Mouse (Mus musculus) embryonic facial prominence, embryonic 14.5 days (tissue): ENCODE data around the gene Stk4. TPM values are rescaled to one million over a fixed set of nuclear protein-coding genes. Genes with fewer than 3 reads are reported as not detected.
A peak's percentile ranks its signal among the peaks of the same experiment; 100 is the strongest.

Experiments
- ATAC-seq: fragments of 200-750 bp; cut with Nextera tagmentation; 2 replicates; pipeline ENCODE4 v1.8.0; 2017; ENCODE audit warnings: low read depth, moderate number of reproducible peaks, moderate TSS enrichment
- DNase-seq: peaks from one replicate; pipeline ENCODE4 v3.0.0-alpha.2; 2015; ENCODE audit warnings: low spot score
- H3K27ac ChIP-seq: fragments of 300-500 bp; sonication (generic); replicated peaks from 2 replicates; pipeline ENCODE4 v1.5.1; 2014; ENCODE audit warnings: low read depth, mild to moderate bottlenecking, low read length, moderate library complexity
- H3K27me3 ChIP-seq: fragments of 300-500 bp; sonication (generic); replicated peaks from 2 replicates; pipeline ENCODE4 v1.6.1; 2014; ENCODE audit warnings: low read length; ENCODE audit not compliant: control insufficient read depth, insufficient read depth
- H3K36me3 ChIP-seq: fragments of 300-500 bp; sonication (generic); 2 replicates; pipeline ENCODE4 v1.6.1; 2014; ENCODE audit warnings: low read length, mixed read lengths; ENCODE audit not compliant: control insufficient read depth, insufficient read depth
- H3K4me1 ChIP-seq: fragments of 300-500 bp; sonication (generic); 2 replicates; pipeline ENCODE4 v1.6.1; 2014; ENCODE audit warnings: antibody characterized with exemption, low read length; ENCODE audit not compliant: control insufficient read depth, insufficient read depth
- H3K4me2 ChIP-seq: fragments of 300-500 bp; sonication (generic); 2 replicates; pipeline ENCODE4 v1.6.1; 2014; ENCODE audit warnings: low read depth, mild to moderate bottlenecking, low read length, moderate library complexity, mixed read lengths
- H3K4me3 ChIP-seq: fragments of 300-500 bp; sonication (generic); 2 replicates; pipeline ENCODE4 v1.5.1; 2014; ENCODE audit warnings: low read depth, mild to moderate bottlenecking, low read length
- H3K9ac ChIP-seq: fragments of 300-500 bp; sonication (generic); 2 replicates; pipeline ENCODE4 v1.6.1; 2014; ENCODE audit warnings: low read depth, mild to moderate bottlenecking, low read length, moderate library complexity, mixed read lengths
- H3K9me3 ChIP-seq: fragments of 300-500 bp; sonication (generic); 2 replicates; pipeline ENCODE4 v1.6.1; 2016; ENCODE audit warnings: low read length; ENCODE audit not compliant: control insufficient read depth
- WGBS: fragments of 180-500 bp; shearing (Covaris S2); extraction: QIAGEN DNeasy Blood & Tissue Kit; methylation state at CpG from one replicate; pipeline ENCODE4 v1.1.7; 2014; 5-methylcytosine and 5-hydroxymethylcytosine counted together
- polyA plus RNA-seq: library from polyadenylated mRNA; unstranded; fragments of >200 nt; fragmentation: Nextera tagmentation; extraction: Ambion mirVana; gene quantifications from 2 replicates; pipeline ENCODE4 v1.2.1, GENCODE M21; 2014

Gene Stk4
- polyA plus RNA-seq, 1 experiment from 2014 or later: 24.4 TPM

DNA sequence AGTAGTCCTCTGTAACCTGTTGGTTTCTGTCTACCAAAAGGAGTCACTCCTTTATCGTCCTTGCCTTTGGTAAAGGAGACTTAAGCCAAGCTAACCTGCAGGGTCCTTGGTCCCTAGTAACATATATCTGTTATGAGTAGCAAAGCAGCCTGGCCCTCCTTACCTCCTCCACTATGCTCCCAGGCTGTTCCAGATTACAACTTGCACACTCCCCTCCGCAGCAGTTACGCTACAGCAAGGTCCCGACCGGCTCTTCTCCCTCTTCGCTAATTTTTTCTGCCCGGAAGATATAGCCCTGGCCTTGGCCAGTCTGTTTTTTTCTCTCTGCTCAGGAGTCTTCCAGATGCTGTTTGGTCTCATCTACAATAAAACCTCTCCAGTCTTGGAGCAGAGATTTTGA is 3.0 kb downstream of the Stk4 start:
- peaks cover 22% of the 10 kb centered on the region for H3K4me1 ChIP-seq
- H3K9me3 ChIP-seq: no peaks in the 10 kb centered on the region
- no peak overlapping the region for H3K4me2 ChIP-seq
- H3K27me3 ChIP-seq: no peaks in the 10 kb centered on the region
- no peak overlapping the region for H3K27ac ChIP-seq
- 78% methylated on average over 7 of the region's 7 CpGs for WGBS
- ATAC-seq: no peak
- no peaks in the 10 kb centered on the region for H3K36me3 ChIP-seq
- DNase-seq: no peak
- H3K4me3 ChIP-seq: no peak overlapping the region
- no peak overlapping the region for H3K9ac ChIP-seq

DNA sequence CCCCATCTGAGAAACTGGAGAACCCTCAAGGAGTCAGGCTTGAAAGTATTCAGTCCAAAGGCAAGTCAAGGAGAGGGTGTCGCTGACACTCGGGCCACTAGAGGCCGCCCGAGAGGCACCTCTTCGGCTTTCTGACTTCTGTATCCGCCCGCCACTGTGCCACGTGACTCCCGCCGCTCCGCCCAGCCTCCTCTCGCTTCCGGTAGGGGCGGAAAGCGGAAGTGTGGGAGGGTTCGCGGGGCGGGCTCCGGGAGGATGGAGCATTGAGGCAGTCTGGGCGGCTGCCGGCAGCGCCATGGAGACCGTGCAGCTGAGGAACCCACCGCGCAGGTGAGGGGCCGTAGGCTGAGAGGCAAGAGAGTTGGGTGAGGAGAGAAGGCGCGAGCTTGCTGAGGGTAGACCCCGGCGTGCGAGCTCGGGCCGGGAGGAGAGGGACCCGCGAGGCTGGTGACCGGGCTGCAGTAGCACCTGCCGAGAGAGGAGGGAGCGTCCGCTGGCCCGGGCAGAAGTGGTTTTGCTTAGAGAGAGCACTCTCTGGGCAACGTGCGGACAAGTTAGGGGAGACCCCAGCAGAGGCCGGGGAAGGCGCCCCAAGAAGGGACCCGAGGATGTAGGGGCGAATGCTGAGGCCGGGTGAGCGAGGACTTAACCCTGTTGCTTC is 3.9 kb downstream of the Stk4 start:
- Histone ChIP-seq H3K9me3 (no peaks in the 10 kb centered on the region), H3K9ac (peak overlapping the region; percentile 78), H3K36me3 (no peaks in the 10 kb centered on the region), H3K27ac (0 out of 2 replicates have a peak overlapping the region, but pooled peaks have one; percentile 30), H3K4me2 (peak overlapping the region; percentile 87), H3K27me3 (no peaks in the 10 kb centered on the region), H3K4me3 (peak overlapping the region; percentile 76), H3K4me1 (peaks cover 21% of the 10 kb centered on the region)
- WGBS: 1% methylated on average over 38 of the region's 48 CpGs
- peak; percentile 88 for ATAC-seq
- DNase-seq: peak; percentile 97

- Histone ChIP-seq H3K4me1 (peaks cover 10% of the 10 kb centered on the region), H3K9ac (peak overlapping the region; percentile 78), H3K4me3 (peak overlapping the region; percentile 76), H3K4me2 (peak overlapping the region; percentile 87), H3K27ac (no peak overlapping the region), H3K27me3 (no peaks in the 10 kb centered on the region), H3K9me3 (no peaks in the 10 kb centered on the region), H3K36me3 (peaks cover 7% of the 10 kb centered on the region)
- ATAC-seq: no peak
- 30% methylated on average over 5 of the region's 5 CpGs for WGBS
- no peak for DNase-seq
These were observed 5.0 kb downstream of the Stk4 start for GRCm38 (mm10) chr2:164075088-164075487.

DNA sequence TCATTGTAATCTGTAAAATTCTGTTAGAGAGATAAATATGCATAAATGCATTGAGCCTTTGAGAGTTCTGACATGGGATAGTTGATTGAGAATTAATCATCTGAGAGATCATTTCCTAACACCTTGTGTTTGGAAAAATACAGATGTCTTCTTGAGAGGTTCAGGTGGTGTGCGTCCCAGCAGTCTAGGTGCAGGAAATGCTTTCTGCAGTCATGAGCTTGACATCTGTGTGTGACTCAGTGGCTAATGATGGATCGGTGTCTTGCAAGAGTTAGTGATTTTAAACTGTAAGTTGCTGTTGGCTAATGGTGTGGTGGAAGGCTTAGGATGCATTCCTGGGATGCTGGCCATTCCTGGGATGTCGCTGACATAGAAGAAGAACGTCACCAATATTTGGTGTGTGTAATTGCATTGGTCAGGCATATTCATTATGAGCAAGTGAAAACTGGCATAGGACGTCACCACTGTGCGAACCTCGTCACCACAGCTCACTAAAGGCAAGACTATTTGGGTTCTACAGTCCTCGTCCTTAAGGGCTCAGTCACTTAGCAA is 6.8 kb downstream of the Stk4 start:
- DNase-seq (no peak), ATAC-seq (no peak)
- H3K27me3 ChIP-seq: no peaks in the 10 kb centered on the region
- H3K4me3 ChIP-seq: no peak overlapping the region
- H3K4me2 ChIP-seq: no peak overlapping the region
- 88% methylated on average over 8 of the region's 8 CpGs for WGBS
- no peak overlapping the region for H3K9ac ChIP-seq
- no peaks in the 10 kb centered on the region for H3K9me3 ChIP-seq
- H3K4me1 ChIP-seq: peaks cover 10% of the 10 kb centered on the region
- no peak overlapping the region for H3K27ac ChIP-seq
- H3K36me3 ChIP-seq: peaks cover 26% of the 10 kb centered on the region

- no peak overlapping the region for H3K27ac ChIP-seq
- 83% methylated on average over 5 of the region's 5 CpGs for WGBS
- H3K4me3 ChIP-seq: no peak overlapping the region
- peaks cover 10% of the 10 kb centered on the region for H3K4me1 ChIP-seq
- H3K4me2 ChIP-seq: no peak overlapping the region
- peaks cover 35% of the 10 kb centered on the region for H3K36me3 ChIP-seq
- DNase-seq (no peak), ATAC-seq (no peak)
- H3K9ac ChIP-seq: no peak overlapping the region
- H3K27me3 ChIP-seq: no peaks in the 10 kb centered on the region
- no peaks in the 10 kb centered on the region for H3K9me3 ChIP-seq
These were observed 7.8 kb downstream of the Stk4 start for GRCm38 (mm10) chr2:164077875-164078274.

DNA sequence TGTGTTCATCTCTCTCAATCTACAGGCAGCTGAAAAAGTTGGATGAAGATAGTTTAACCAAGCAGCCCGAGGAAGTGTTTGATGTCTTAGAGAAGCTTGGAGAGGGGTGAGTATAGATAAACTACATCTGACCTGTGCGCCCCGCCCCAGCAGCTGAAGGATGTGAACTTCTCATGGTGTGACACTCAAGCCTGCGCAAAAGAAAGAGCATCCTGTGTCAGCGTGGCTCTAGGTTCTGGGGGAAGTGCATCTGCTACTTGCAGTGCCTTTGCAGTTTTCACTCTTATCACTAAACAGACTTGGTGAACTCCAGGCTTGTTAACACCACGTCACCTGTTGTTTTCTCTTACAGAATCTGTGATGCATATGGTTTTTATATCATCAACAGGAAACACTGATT is 9.4 kb downstream of the Stk4 start:
- no peak for ATAC-seq
- Histone ChIP-seq H3K4me3 (no peak overlapping the region), H3K9ac (no peak overlapping the region), H3K4me2 (no peak overlapping the region), H3K4me1 (peaks cover 10% of the 10 kb centered on the region), H3K27me3 (no peaks in the 10 kb centered on the region), H3K9me3 (no peaks in the 10 kb centered on the region), H3K27ac (no peak overlapping the region), H3K36me3 (peaks cover 50% of the 10 kb centered on the region)
- 93% methylated on average over 6 of the region's 6 CpGs for WGBS
- no peak for DNase-seq

DNA sequence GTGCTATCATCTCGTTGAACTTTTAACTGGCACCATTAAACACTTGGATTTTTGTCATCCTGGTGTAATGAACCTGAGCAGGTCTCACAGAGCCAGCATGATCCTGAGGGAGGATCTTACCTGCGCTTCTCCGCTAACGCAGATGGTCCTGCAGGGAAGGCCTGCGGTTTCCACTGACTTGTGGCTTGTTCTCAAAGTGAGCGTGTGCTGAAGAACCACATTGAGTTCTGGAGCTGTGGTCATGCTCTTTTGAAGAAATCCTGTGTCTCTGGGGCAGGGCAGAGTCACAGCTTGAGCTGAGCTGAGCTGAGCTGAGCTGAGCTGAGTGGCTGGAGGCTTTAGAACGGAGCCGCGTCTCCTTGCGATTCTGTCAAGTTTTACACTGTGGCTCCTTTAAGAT is 11.5 kb downstream of the Stk4 start:
- ATAC-seq (no peak), DNase-seq (no peak)
- Histone ChIP-seq H3K9ac (no peak overlapping the region), H3K4me1 (no peaks in the 10 kb centered on the region), H3K27me3 (no peaks in the 10 kb centered on the region), H3K4me2 (no peak overlapping the region), H3K4me3 (no peak overlapping the region), H3K36me3 (peaks cover 67% of the 10 kb centered on the region), H3K27ac (no peak overlapping the region), H3K9me3 (no peaks in the 10 kb centered on the region)
- 93% methylated on average over 10 of the region's 10 CpGs for WGBS

DNA sequence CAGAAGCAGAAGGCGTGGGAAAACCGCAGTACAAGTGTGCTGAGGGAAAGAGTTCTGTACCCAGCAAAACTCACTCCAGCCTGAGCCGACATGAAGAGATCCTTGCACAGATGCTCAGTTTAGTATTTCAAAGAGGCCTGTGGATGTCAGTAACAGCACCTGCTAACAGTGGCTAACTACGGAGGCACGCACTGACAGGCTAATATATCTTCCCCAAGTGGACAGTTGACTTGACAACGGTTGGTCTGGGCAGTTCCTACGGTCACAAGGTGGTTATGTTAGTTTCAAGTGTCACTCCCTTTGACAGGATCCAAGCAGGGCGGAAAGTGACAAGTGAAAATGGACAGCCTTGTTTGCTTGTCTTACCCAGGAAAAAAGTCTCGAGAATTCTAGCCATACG is 12.1 kb downstream of the Stk4 start:
- no peak overlapping the region for H3K9ac ChIP-seq
- H3K4me1 ChIP-seq: no peaks in the 10 kb centered on the region
- 85% methylated on average over 10 of the region's 10 CpGs for whole genome bisulfite sequencing
- no peak overlapping the region for H3K4me2 ChIP-seq
- no peaks in the 10 kb centered on the region for H3K27me3 ChIP-seq
- no peak for DNase-seq
- no peak for ATAC-seq
- H3K27ac ChIP-seq: no peak overlapping the region
- H3K36me3 ChIP-seq: peaks cover 72% of the 10 kb centered on the region
- H3K9me3 ChIP-seq: no peaks in the 10 kb centered on the region
- H3K4me3 ChIP-seq: no peak overlapping the region
